Mouse (Mus musculus): ENCODE data around the gene Usp39. TPM values are rescaled to one million over a fixed set of nuclear protein-coding genes. Genes with fewer than 3 reads are reported as not detected.

The Usp39 gene
- total RNA-seq, 2 experiments from 2014 or later: 66.8 to 115 TPM

GRCm38 (mm10) chr6:72355066-72355911, 10.3 kb upstream of the Usp39 start, which contains the start of gene Tmem150a:
Gene Tmem150a, plus strand, starts transcription at chr6:72355447.
- ATAC-seq (replicated peaks; ENCODE audit: poor library complexity): peak; percentile 49

- ATAC-seq (replicated peaks; ENCODE audit: poor library complexity): no peak
Observed at GRCm38 (mm10) chr6:72354025-72354424, 9.0 kb upstream of the Usp39 start.

- ATAC-seq (replicated peaks; ENCODE audit: poor library complexity): no peak
Observed at GRCm38 (mm10) chr6:72352636-72353405, 7.8 kb upstream of the Usp39 start.

DNA sequence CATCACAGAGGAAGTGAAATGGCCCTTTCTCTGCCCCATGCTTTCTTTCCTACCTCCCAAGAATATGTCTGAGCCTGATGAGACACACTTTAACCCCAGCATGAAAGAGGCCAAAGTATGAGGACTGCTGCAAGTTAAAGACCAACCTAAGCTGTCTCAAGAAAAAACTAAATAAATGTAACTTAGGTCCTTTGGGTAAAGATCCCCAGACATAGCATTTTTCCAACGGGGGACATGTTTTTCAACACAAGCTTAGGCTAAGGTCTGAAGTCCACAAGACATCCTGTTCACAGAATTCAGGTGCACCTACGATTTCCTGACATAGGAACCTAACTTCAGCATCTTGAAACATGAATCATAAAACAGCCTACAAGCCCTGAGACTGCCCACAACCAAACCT, 5.2 kb upstream of the Usp39 start:
- no peak for ATAC-seq (replicated peaks; ENCODE audit: poor library complexity)

GRCm38 (mm10) chr6:72348411-72348810, 3.4 kb upstream of the Usp39 start:
- no peak for ATAC-seq (replicated peaks; ENCODE audit: poor library complexity)

GRCm38 (mm10) chr6:72347166-72347941, 2.4 kb upstream of the Usp39 start, which contains the start of gene 0610030E20Rik:
Gene 0610030E20Rik, plus strand, starts transcription at chr6:72347317.
- peak; percentile 66 for ATAC-seq (replicated peaks; ENCODE audit: poor library complexity)

GRCm38 (mm10) chr6:72346261-72346660, 1.3 kb upstream of the Usp39 start:
- ATAC-seq (replicated peaks; ENCODE audit: poor library complexity): 0 out of 2 replicates have a peak, but pooled peaks have one; percentile 15

DNA sequence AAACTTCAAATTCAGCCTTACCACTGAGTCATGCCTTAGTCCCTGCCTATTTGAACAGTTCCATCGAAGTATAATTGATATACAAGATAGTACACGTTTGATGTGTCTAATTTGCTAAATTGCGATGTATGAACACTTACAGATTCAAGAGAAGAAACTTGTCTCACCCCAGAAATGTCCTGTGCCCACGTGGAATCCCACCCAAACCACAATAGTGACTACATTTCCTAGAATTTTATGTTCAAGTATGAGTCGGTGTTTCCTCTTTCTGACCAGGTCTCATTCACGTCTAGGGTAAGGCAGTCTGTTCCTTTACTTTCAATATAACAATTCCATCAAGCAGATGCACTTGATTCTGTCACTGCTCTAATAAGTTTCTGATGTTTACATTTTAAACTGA, 649 bp upstream of the Usp39 start:
- no peak for ATAC-seq (replicated peaks; ENCODE audit: poor library complexity)

DNA sequence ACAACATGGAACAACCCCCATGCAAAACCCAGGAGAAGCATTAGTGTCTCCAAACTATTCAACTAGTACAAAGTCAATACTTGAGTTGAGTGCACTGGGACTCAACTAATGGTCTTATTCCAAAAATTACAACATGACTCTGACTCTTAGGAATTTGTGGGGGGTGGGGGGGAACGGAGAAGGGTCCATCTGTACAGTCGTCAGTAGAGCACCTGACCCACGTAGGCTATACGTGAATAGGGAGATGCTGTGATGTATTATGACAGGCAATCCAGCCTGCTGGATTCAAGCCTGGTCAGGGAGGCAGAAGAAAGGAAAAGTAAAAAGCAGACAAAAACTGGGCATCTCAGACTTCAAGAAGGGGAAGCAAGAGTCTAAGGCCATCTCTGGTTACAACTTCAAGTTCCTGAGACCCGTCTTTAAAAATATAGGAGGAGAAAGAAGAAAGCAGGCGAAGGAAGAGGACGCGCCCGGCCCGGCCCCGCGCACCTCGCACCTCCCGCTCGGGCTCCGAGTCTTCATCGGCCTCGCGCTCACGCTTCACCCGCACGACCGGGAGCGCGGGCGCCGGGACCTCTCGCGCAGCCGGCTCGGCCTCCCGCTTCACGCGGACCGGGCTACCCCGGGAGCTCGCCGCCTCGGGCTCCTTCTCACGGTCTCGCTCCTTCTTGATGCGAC, 449 bp downstream of the Usp39 start:
- ATAC-seq (replicated peaks; ENCODE audit: poor library complexity): no peak; the same call in 1 of the 2 replicates

DNA sequence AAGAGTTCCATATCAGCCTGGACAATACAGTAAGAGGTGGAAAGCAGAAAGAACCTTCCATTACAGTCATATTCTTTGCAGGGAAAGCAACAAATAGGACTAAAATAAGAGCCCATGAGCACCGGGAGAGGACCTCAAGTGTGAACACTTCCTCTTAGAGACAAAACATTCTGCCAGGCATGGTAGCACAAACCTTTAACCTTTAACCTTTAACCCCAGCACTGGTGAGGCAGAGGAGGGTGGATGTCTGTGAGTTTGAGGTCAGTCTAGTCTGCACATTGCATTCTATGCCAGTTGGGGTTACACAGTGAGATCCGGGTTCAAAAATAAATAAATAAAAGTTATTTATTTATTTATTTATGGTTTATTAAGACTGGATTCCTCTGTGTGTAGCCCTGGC, 4.5 kb downstream of the Usp39 start:
- ATAC-seq (replicated peaks; ENCODE audit: poor library complexity): no peak

GRCm38 (mm10) chr6:72333111-72333510, 11.9 kb downstream of the Usp39 start:
- ATAC-seq (replicated peaks; ENCODE audit: poor library complexity): peak; percentile 88

DNA sequence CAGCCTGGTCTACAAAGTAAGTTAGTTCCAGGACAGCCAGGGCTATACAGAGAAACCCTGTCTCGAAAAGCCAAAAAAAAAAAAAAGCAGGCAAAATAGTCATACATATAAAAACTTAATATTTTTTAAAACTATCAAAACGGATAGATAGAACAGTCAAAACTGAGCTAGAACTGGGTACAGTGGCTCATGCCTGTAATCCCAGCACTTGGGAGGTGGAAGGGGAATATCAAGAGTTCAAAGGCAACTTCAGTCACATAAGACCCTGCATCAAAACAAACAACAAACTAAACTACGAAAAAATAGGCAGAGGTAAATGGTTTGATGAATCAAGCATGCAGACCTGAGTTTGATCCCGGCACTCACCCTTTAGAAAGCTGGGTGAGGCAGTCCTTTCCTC, 14.9 kb downstream of the Usp39 start:
- ATAC-seq (replicated peaks; ENCODE audit: poor library complexity): no peak

DNA sequence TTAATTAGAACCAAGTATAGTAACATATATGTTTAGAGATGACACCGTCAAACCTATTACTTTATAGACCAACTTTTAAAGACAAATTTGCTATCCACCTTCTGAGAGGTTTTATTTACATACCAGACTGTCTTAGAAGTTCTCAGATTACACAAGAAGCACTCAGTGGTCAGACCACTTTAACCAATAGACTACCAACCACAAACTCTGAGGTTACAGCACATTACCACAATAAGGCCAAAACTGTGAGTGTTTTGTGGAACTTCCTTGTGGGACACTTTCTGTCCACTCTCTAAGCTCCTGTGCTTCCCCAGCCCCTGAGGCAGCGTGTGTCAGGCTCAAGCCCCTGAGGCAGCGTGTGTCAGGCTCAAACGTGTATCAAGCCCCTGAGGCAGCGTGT, 16.0 kb downstream of the Usp39 start:
- ATAC-seq (replicated peaks; ENCODE audit: poor library complexity): peak; percentile 33

DNA sequence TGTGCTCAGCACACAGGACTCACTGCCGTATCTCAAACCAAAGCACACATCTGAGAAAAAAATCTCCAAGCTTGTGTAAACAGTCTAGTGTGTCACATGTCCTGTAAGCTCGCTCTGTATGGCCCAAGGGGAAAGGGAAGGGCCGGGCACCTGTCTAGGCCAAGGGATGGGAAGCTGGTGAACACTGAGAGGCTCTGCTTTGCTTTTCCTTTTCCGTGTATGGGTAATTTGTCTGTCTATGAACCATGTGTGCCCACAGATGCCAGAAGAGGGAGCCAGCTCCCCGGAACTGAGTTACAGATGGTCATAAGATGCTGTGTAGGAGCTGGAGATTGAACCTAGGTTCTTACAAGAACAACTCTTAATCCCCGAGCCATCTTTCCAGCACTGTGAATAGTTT, 18.7 kb downstream of the Usp39 start:
- ATAC-seq (replicated peaks; ENCODE audit: poor library complexity): peak; percentile 54

GRCm38 (mm10) chr6:72323786-72324508, 21.0 kb downstream of the Usp39 start:
- peak; percentile 88 for ATAC-seq (replicated peaks; ENCODE audit: poor library complexity)

DNA sequence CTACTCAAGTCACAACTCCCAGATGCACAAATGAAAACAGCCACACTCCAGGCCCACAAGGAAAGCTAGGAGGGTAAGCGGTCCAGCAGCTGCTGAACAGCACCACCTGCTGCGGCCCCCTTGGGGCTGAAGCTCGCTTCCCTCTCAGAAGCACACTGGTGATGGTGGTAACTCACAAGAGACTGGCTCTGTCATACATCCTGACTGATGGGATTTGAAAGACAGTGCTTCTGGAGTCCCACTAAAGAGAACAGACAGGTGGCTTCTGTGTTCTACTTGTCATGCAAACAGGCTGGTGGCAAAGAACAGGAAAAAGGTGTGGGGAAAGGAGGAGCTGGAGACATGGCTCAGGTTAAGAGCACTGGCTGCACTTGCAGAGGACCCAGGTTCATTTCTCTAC, 22.0 kb downstream of the Usp39 start:
- ATAC-seq (replicated peaks; ENCODE audit: poor library complexity): no peak

DNA sequence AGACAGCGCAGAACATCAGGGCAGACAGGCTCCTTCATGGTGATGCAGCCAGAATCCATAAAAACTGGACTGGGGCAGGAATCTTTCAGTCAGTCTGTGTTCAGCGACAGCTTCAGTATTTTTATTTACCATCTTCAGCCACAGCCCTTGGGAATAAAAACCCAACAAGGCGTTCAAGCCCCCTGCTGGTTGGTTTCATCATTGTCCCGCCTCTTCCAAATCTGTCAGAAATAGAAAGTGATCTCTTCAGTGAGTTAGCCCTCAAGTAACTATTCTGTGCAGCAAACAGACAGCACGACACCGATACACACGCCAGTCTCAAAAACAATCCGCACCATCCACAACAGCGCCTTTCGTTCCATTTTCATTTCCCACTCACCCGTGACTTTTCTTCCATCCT, 26.0 kb downstream of the Usp39 start:
- ATAC-seq (replicated peaks; ENCODE audit: poor library complexity): peak; percentile 61

GRCm38 (mm10) chr6:72318440-72318839, 26.5 kb downstream of the Usp39 start:
- peak; percentile 83 for ATAC-seq (replicated peaks; ENCODE audit: poor library complexity)

DNA sequence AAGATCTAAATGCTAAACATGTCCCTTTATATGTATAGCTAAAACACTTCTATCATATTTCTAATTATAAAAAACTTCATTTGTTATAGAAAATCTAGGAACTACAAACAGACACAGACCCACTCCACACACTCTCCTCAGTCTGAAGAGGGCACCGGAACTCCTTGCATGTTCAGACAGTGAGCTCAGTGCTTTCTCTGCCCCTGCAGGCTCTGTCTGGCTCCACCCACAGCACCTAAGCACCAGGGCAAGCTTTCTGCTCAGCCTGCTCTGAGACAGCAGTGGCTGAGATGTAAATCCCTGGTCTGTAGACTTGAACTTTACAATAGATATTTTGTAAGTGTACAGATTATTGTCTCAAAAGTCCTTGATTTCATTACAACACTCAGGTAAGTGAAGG, 28.9 kb downstream of the Usp39 start:
- 0 out of 2 replicates have a peak, but pooled peaks have one; percentile 26 for ATAC-seq (replicated peaks; ENCODE audit: poor library complexity)

- ATAC-seq (replicated peaks; ENCODE audit: poor library complexity): no peak
Observed at GRCm38 (mm10) chr6:72315384-72315783, 29.6 kb downstream of the Usp39 start.

All from megakaryocyte progenitor cell, adult 5-6 weeks (primary cell).